Mouse (Mus musculus) stomach, postnatal 0 days (tissue): ENCODE measurements around the gene Psmd13. TPM values are rescaled to one million over a fixed set of nuclear protein-coding genes. Genes with fewer than 3 reads are reported as not detected.

Source experiments
- ATAC-seq: fragments of 200-750 bp; cut with Nextera tagmentation; 2 replicates; pipeline ENCODE4 v1.8.0; 2017; ENCODE audit not compliant: low FRiP score, low TSS enrichment
- DNase-seq: peaks from one replicate; pipeline ENCODE4 v3.0.0-alpha.2; 2016; ENCODE audit warnings: low spot score
- H3K27ac ChIP-seq: fragments of 300-500 bp; sonication (generic); replicated peaks from 2 replicates; pipeline ENCODE4 v1.5.1; 2014; ENCODE audit warnings: mild to moderate bottlenecking, control low read depth
- H3K27me3 ChIP-seq: fragments of 300-500 bp; sonication (generic); 2 replicates; pipeline ENCODE4 v1.6.1; 2014; ENCODE audit warnings: low read length; ENCODE audit not compliant: control insufficient read depth, insufficient read depth
- H3K36me3 ChIP-seq: fragments of 300-500 bp; sonication (generic); 2 replicates; pipeline ENCODE4 v1.6.1; 2014; ENCODE audit warnings: low read length, mixed read lengths; ENCODE audit not compliant: control insufficient read depth, insufficient read depth
- H3K4me1 ChIP-seq: fragments of 300-500 bp; sonication (generic); replicated peaks from 2 replicates; pipeline ENCODE4 v1.6.1; 2014; ENCODE audit warnings: antibody characterized with exemption; ENCODE audit not compliant: control insufficient read depth, insufficient read depth
- H3K4me2 ChIP-seq: fragments of 300-500 bp; sonication (generic); replicated peaks from 2 replicates; pipeline ENCODE4 v1.6.1; 2014; ENCODE audit warnings: low read depth, mild to moderate bottlenecking, control low read depth, moderate library complexity
- H3K4me3 ChIP-seq: fragments of 300-500 bp; sonication (generic); 2 replicates; pipeline ENCODE4 v1.5.1; 2014; ENCODE audit warnings: low read depth, low read length, control low read depth
- H3K9ac ChIP-seq: fragments of 300-500 bp; sonication (generic); 2 replicates; pipeline ENCODE4 v1.6.1; 2014; ENCODE audit warnings: mild to moderate bottlenecking, low read length, control low read depth, mixed read lengths
- H3K9me3 ChIP-seq: fragments of 300-500 bp; sonication (generic); 2 replicates; pipeline ENCODE4 v1.6.1; 2016; ENCODE audit warnings: low read length; ENCODE audit not compliant: control insufficient read depth
- CTCF ChIP-seq: IDR thresholded peaks from 2 replicates; pipeline ENCODE4 v1.5.1; 2016; ENCODE audit warnings: antibody characterized with exemption, low read depth, mild to moderate bottlenecking, moderate library complexity
- EP300 ChIP-seq: optimal IDR thresholded peaks from 2 replicates; pipeline ENCODE3; 2016; ENCODE audit warnings: antibody characterized with exemption
- WGBS: fragments of 180-500 bp; shearing (Covaris S2); extraction: QIAGEN DNeasy Blood & Tissue Kit; methylation state at CpG from one replicate; pipeline ENCODE4 v1.1.7; 2014; 5-methylcytosine and 5-hydroxymethylcytosine counted together
- polyA plus RNA-seq: library from polyadenylated mRNA; unstranded; fragments of >200 nt; fragmentation: Nextera tagmentation; extraction: Ambion mirVana; gene quantifications from 2 replicates; pipeline ENCODE4 v1.2.1, GENCODE M21; 2015

Gene Psmd13
- polyA plus RNA-seq, 1 experiment from 2014 or later = 160 TPM

DNA sequence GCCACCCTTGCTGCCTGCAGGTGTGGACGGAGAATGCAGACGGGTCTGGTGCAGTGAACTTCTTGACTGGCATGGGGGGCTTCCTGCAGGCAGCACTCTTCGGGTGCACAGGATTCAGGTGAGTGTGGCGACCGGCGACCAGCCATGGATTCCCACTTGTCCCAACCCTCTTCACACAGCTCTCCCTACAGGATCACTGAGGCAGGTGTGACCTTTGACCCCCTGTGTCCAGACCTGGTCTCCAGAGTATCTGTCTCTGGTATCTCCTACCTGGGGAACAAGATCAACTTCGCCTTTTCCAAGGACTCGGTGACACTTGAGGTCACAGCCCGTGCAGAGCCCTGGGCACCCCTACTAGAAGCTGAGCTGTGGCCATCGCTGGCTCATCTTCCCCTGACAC is 64.5 kb downstream of the Psmd13 start:
- ATAC-seq = no peak
- no peak overlapping the region for H3K4me3 ChIP-seq
- H3K27me3 ChIP-seq = no peaks in the 10 kb centered on the region
- no peak overlapping the region for H3K9ac ChIP-seq
- no peak overlapping the region for H3K27ac ChIP-seq
- TF ChIP-seq EP300 = no peak
- no peak for TF ChIP-seq CTCF
- H3K36me3 ChIP-seq = peaks cover 30% of the 10 kb centered on the region
- DNase-seq = no peak
- no peak overlapping the region for H3K4me2 ChIP-seq
- peaks cover 6% of the 10 kb centered on the region for H3K4me1 ChIP-seq
- no peaks in the 10 kb centered on the region for H3K9me3 ChIP-seq
- WGBS = 90% methylated on average over 10 of the region's 10 CpGs

DNA sequence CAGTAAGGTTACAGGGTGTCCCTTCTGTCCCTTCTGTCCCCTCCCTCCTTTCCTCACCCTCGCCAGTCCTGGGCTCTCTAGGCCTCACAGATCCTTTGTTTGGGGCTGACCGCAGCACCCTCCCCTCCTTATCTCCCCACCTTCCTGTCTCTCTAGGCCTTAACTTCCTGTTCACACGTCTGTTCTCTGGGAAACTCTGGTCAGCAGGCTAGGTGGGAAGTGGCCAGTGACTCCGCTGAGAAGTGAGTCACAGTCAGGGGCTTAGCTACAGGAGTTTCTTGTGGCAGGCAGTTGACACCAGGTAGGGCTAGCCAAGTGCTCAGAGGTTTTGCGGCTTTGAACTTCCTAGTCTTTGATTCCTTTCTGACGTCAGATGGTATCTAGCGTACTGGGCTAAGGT is 65.2 kb downstream of the Psmd13 start:
- Histone ChIP-seq H3K9ac (no peak overlapping the region), H3K4me3 (no peak overlapping the region), H3K36me3 (peaks cover 30% of the 10 kb centered on the region), H3K27me3 (no peaks in the 10 kb centered on the region), H3K9me3 (no peaks in the 10 kb centered on the region), H3K4me1 (peaks cover 9% of the 10 kb centered on the region), H3K27ac (peak overlapping the region; percentile 53; the same call in 1 of the 2 replicates), H3K4me2 (no peak overlapping the region)
- WGBS = 51% methylated on average over 7 of the region's 7 CpGs
- DNase-seq (peak; percentile 52), ATAC-seq (peak; percentile 70)
- TF ChIP-seq CTCF (no peak), EP300 (no peak)

DNA sequence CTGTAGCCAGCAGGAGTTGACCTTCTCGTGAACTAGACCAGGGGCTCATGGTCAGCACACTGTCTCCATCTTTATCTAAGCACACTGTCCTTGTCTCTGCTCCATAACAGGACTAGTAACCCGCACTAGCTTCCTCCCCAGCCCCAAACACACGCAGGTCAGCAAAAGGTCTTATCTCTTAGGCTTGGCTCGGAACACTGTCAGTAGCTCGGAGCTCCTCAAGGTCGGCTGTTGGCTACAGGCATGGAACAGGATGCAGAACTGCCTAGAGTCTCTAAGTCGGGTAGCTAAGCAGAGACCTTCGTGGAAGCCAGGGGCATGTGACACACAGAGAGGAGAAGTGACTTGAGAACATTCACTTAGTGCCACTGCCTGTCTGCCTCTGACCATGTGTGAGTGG is 66.4 kb downstream of the Psmd13 start:
- peaks cover 8% of the 10 kb centered on the region for H3K4me1 ChIP-seq
- H3K9me3 ChIP-seq = no peaks in the 10 kb centered on the region
- WGBS = 76% methylated on average over 8 of the region's 8 CpGs
- H3K27me3 ChIP-seq = no peaks in the 10 kb centered on the region
- H3K27ac ChIP-seq = no peak overlapping the region
- TF ChIP-seq EP300 (no peak), CTCF (no peak)
- no peak for ATAC-seq
- H3K4me3 ChIP-seq = no peak overlapping the region
- peaks cover 30% of the 10 kb centered on the region for H3K36me3 ChIP-seq
- no peak overlapping the region for H3K9ac ChIP-seq
- no peak overlapping the region for H3K4me2 ChIP-seq
- DNase-seq = no peak

Other genes with a start within 250 kb of the Psmd13 start
- not detected in 2 replicates for gene Olfr53, start 235.5 kb upstream of the Psmd13 start, polyA plus RNA-seq
- 0.01 TPM in 1 of 2 replicates, not detected in the other for gene Olfr539, start 222.0 kb upstream of the Psmd13 start, polyA plus RNA-seq
- gene Olfr45, start 200.0 kb upstream of the Psmd13 start, polyA plus RNA-seq = not detected in 2 replicates
- not detected in 2 replicates for gene Olfr541, start 184.7 kb upstream of the Psmd13 start, polyA plus RNA-seq
- 0.52 and 0.85 TPM in 2 replicates for gene Cyp2e1, start 118.2 kb upstream of the Psmd13 start, polyA plus RNA-seq
- 0.11 and 0.16 TPM in 2 replicates for gene Syce1, start 94.1 kb upstream of the Psmd13 start, polyA plus RNA-seq
- 0.59 and 0.65 TPM in 2 replicates for gene Zfp941, start 59.8 kb upstream of the Psmd13 start, polyA plus RNA-seq
- 21.9 and 22.7 TPM in 2 replicates for gene Urah, start 47.0 kb upstream of the Psmd13 start, polyA plus RNA-seq
- gene Scgb1c1, start 36.4 kb upstream of the Psmd13 start, polyA plus RNA-seq = not detected in 2 replicates
- gene Odf3, start 34.2 kb upstream of the Psmd13 start, polyA plus RNA-seq = not detected in 2 replicates
- not detected in 2 replicates for gene Gm45785, start 25.6 kb upstream of the Psmd13 start, polyA plus RNA-seq
- gene Ric8a, start 25.0 kb upstream of the Psmd13 start, polyA plus RNA-seq = 49.0 and 49.1 TPM in 2 replicates
- gene Bet1l, start 24.4 kb upstream of the Psmd13 start, polyA plus RNA-seq = 44.5 and 49.0 TPM in 2 replicates
- 17.9 and 19.0 TPM in 2 replicates for gene Sirt3, start 341 bp downstream of the Psmd13 start, polyA plus RNA-seq
- 1.3 and 2.6 TPM in 2 replicates for gene Cox8b, start 18.5 kb downstream of the Psmd13 start, polyA plus RNA-seq
- gene Nlrp6, start 38.9 kb downstream of the Psmd13 start, polyA plus RNA-seq = 1.6 and 1.7 TPM in 2 replicates
- 10.1 and 12.3 TPM in 2 replicates for gene Pgghg, start 59.4 kb downstream of the Psmd13 start, polyA plus RNA-seq
- gene Ifitm5, start 68.3 kb downstream of the Psmd13 start, polyA plus RNA-seq = 0.58 and 0.82 TPM in 2 replicates
- gene Gm45717, start 74.0 kb downstream of the Psmd13 start, polyA plus RNA-seq = 0.32 and 0.71 TPM in 2 replicates
- 932 and 1,048 TPM in 2 replicates for gene Ifitm2, start 74.0 kb downstream of the Psmd13 start, polyA plus RNA-seq
- gene Ifitm1, start 85.3 kb downstream of the Psmd13 start, polyA plus RNA-seq = 162 and 173 TPM in 2 replicates
- gene Ifitm3, start 128.8 kb downstream of the Psmd13 start, polyA plus RNA-seq = 350 and 450 TPM in 2 replicates
- gene Ifitm6, start 136.0 kb downstream of the Psmd13 start, polyA plus RNA-seq = 0.40 and 0.63 TPM in 2 replicates
- gene Gm17387, start 147.2 kb downstream of the Psmd13 start, polyA plus RNA-seq = not detected in 2 replicates
- 1.2 and 1.5 TPM in 2 replicates for gene B4galnt4, start 179.1 kb downstream of the Psmd13 start, polyA plus RNA-seq
- 97.9 and 105 TPM in 2 replicates for gene Pkp3, start 196.2 kb downstream of the Psmd13 start, polyA plus RNA-seq
- gene Sigirr, start 218.6 kb downstream of the Psmd13 start, polyA plus RNA-seq = 12.6 and 14.0 TPM in 2 replicates
- gene Ano9, start 235.8 kb downstream of the Psmd13 start, polyA plus RNA-seq = 17.9 and 20.4 TPM in 2 replicates
- gene Ptdss2, start 240.4 kb downstream of the Psmd13 start, polyA plus RNA-seq = 21.6 and 22.9 TPM in 2 replicates